Mouse (Mus musculus) cortical plate, adult 2 months (tissue): Measurements from ENCODE around the gene B3gnt5.
"Not testable (repeated sequence)": the region's sequence is repeated elsewhere in the genome, so short reads cannot be mapped to it uniquely, and the experiment has no call there.

Source experiments
- CTCF ChIP-seq: fragments of 200-500 bp; IDR thresholded peaks from 2 replicates; pipeline ENCODE4 v1.5.1; 2011; ENCODE audit warnings: mild to moderate bottlenecking, control low read depth, low read length; ENCODE audit not compliant: insufficient read depth; ENCODE audit errors: extremely low read depth
- POLR2A ChIP-seq: fragments of 200-500 bp; IDR thresholded peaks from 2 replicates; pipeline ENCODE4 v1.6.1; 2011; ENCODE audit warnings: mild to moderate bottlenecking, low read length, control low read depth; ENCODE audit not compliant: insufficient read depth; ENCODE audit errors: extremely low read depth

GRCm38 (mm10) chr16:19724139-19724538 lies 35.9 kb upstream of the B3gnt5 start:
- not testable (repeated sequence) for TF ChIP-seq POLR2A, CTCF
